Mouse (Mus musculus) adrenal gland, postnatal 4 days (tissue): ENCODE results near the gene Cetn4. TPM values are rescaled to one million over a fixed set of nuclear protein-coding genes. Genes with fewer than 3 reads are reported as not detected.

Source experiments
- DNase-seq, 2 experiments: peaks; one replicate each; pipeline ENCODE4 v3.0.0; 2021 to 2022; ENCODE audit warnings: low spot score in 2 of 2, mixed read lengths in 2 of 2
- total RNA-seq, 2 experiments: library from RNA; stranded (reverse); gene quantifications; 2 replicates each; pipeline ENCODE4 v1.2.3; 2021

The Cetn4 gene
- total RNA-seq, 2 experiments from 2014 or later, result 4.4 to 5.3 TPM

- no peak for DNase-seq
Observed at GRCm38 (mm10) chr3:37303392-37304139, 8.9 kb downstream of the Cetn4 start.

GRCm38 (mm10) chr3:37302685-37303084, 9.8 kb downstream of the Cetn4 start:
- DNase-seq, result no peak

GRCm38 (mm10) chr3:37299470-37299869, 13.0 kb downstream of the Cetn4 start:
- no peak for DNase-seq

GRCm38 (mm10) chr3:37292654-37293053, 19.9 kb downstream of the Cetn4 start:
- no peak for DNase-seq

- DNase-seq, result no peak
Observed at GRCm38 (mm10) chr3:37291929-37292328, 20.6 kb downstream of the Cetn4 start.

GRCm38 (mm10) chr3:37290881-37291541, 21.5 kb downstream of the Cetn4 start:
- no peak for DNase-seq

GRCm38 (mm10) chr3:37289237-37289636, 23.3 kb downstream of the Cetn4 start:
- no peak for DNase-seq

- no peak for DNase-seq
Observed at GRCm38 (mm10) chr3:37283234-37283633, 29.3 kb downstream of the Cetn4 start.

GRCm38 (mm10) chr3:37282299-37282922, 30.1 kb downstream of the Cetn4 start:
- no peak for DNase-seq

GRCm38 (mm10) chr3:37280871-37281270, 31.6 kb downstream of the Cetn4 start:
- DNase-seq, result no peak

GRCm38 (mm10) chr3:37280221-37280620, 32.3 kb downstream of the Cetn4 start:
- no peak for DNase-seq

- no peak for DNase-seq
Observed at GRCm38 (mm10) chr3:37274661-37275060, 37.8 kb downstream of the Cetn4 start.

GRCm38 (mm10) chr3:37273092-37273491, 39.4 kb downstream of the Cetn4 start:
- DNase-seq, result no peak

- DNase-seq, result no peak
Observed at GRCm38 (mm10) chr3:37271209-37271608, 41.3 kb downstream of the Cetn4 start.

- no peak for DNase-seq
Observed at GRCm38 (mm10) chr3:37269926-37270325, 42.6 kb downstream of the Cetn4 start.

GRCm38 (mm10) chr3:37268338-37268737, 44.2 kb downstream of the Cetn4 start:
- DNase-seq, result no peak

GRCm38 (mm10) chr3:37259331-37259999, 53.0 kb downstream of the Cetn4 start:
- DNase-seq, result no peak

- DNase-seq, result no peak
Observed at GRCm38 (mm10) chr3:37257776-37258175, 54.7 kb downstream of the Cetn4 start.
